Mouse (Mus musculus) yolk sac, embryonic 10.5 days (tissue): ENCODE data around the gene Olfr295.

Source experiments
- DNase-seq: peaks from one replicate; pipeline ENCODE4 v3.0.0-alpha.2; 2017; ENCODE audit warnings: low spot score

Gene Olfr295

GRCm38 (mm10) chr7:86583562-86583961, at the start of gene Olfr295:
TSS of gene Olfr295 (plus strand) at chr7:86583862.
- DNase-seq: no peak

- no peak for DNase-seq
Observed at GRCm38 (mm10) chr7:86616543-86616942, 32.9 kb downstream of the Olfr295 start, which contains the start of gene Olfr294. TSS of gene Olfr294 (minus strand) at chr7:86616643.
